Mouse (Mus musculus): ENCODE results near the gene Sesn2. TPM values are rescaled to one million over a fixed set of nuclear protein-coding genes. Genes with fewer than 3 reads are reported as not detected.
"Not testable (repeated sequence)": the region's sequence is repeated elsewhere in the genome, so short reads cannot be mapped to it uniquely, and the experiment has no call there.

The Sesn2 gene
- 3.8 and 4.4 TPM in 2 replicates for polyA plus RNA-seq (2014; fragmentation: Nextera tagmentation; extraction: Ambion mirVana)

GRCm38 (mm10) chr4:132510352-132510798 lies at the start of gene Sesn2:
Gene Sesn2 (minus strand): TSS chr4:132510501.
- H3K4me3 ChIP-seq (ENCODE audit: control insufficient read depth in 1 of 2, insufficient read depth in 1 of 2, low read depth in 1 of 2, low read length in 2 of 2) = peak within 1 kb of the TSS; percentile 92 to 96
- no peaks in the 10 kb centered on the region for H3K27me3 ChIP-seq (ENCODE audit: control insufficient read depth, insufficient read depth, low read length)
- ATAC-seq (ENCODE audit: insufficient number of reproducible peaks, insufficient read depth, low FRiP score, low read depth) = peak; percentile 87
- H3K4me2 ChIP-seq (ENCODE audit: low read length) = peak within 1 kb of the TSS; percentile 87
- peak within 1 kb of the TSS; percentile 84 for H3K9ac ChIP-seq (ENCODE audit: low read length)
- WGBS = under 1% methylated on average over 32 of the region's 32 CpGs
- peaks cover 15 to 24% of the 10 kb centered on the region in 2 experiments for H3K4me1 ChIP-seq (ENCODE audit: control insufficient read depth in 2 of 2, insufficient read depth in 2 of 2, low read length in 2 of 2)
- peak within 1 kb of the TSS; percentile 78 to 84 for H3K27ac ChIP-seq (replicated peaks in 1 of 2; ENCODE audit: control insufficient read depth in 1 of 2, insufficient read depth in 1 of 2, low read depth in 2 of 2, low read length in 2 of 2)
- H3K9me3 ChIP-seq (ENCODE audit: control insufficient read depth, low read length) = no peaks in the 10 kb centered on the region
- no peaks in the 10 kb centered on the region for H3K36me3 ChIP-seq (ENCODE audit: control insufficient read depth, insufficient read depth, low read length)

DNA sequence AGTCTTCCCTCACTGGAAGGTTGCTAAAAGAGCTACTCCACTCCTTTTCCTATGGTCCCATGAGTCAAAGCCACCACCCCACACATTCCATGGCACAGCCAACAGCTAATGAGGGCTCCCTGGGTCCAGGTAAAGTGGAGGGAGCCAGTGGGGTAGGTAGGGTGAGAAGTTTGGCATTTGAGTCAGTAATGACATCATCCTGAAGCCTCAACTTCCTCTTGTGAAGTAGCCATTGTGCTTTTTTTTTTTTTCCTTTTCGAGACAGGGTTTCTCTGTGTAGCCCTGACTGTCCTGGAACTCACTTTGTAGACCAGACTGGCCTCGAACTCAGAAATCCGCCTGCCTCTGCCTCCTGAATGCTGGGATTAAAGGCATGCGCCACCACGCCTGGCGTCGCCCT lies 45.2 kb upstream of the Sesn2 start:
- H3K27ac ChIP-seq (replicated peaks in 1 of 2; ENCODE audit: control insufficient read depth in 1 of 2, insufficient read depth in 1 of 2, low read depth in 2 of 2, low read length in 2 of 2) = 0 out of 4 replicates have a peak overlapping the region, but pooled peaks of 1 of the 2 experiments have one; percentile 31
- not testable (repeated sequence) for H3K9ac ChIP-seq (ENCODE audit: low read length); H3K4me3 ChIP-seq (ENCODE audit: control insufficient read depth in 1 of 2, insufficient read depth in 1 of 2, low read depth in 1 of 2, low read length in 2 of 2); H3K27me3 ChIP-seq (ENCODE audit: control insufficient read depth, insufficient read depth, low read length); H3K4me2 ChIP-seq (ENCODE audit: low read length); H3K9me3 ChIP-seq (ENCODE audit: control insufficient read depth, low read length); ATAC-seq (ENCODE audit: insufficient number of reproducible peaks, insufficient read depth, low FRiP score, low read depth)
- H3K4me1 ChIP-seq (ENCODE audit: control insufficient read depth in 2 of 2, insufficient read depth in 2 of 2, low read length in 2 of 2) = peaks cover 12 to 15% of the 10 kb centered on the region in 2 experiments
- 84% methylated on average over 7 of the region's 7 CpGs for WGBS
- peaks cover 32% of the 10 kb centered on the region for H3K36me3 ChIP-seq (ENCODE audit: control insufficient read depth, insufficient read depth, low read length)

GRCm38 (mm10) chr4:132554653-132555052 lies 44.4 kb upstream of the Sesn2 start:
- Histone ChIP-seq H3K9me3 (ENCODE audit: control insufficient read depth, low read length) (no peaks in the 10 kb centered on the region), H3K9ac (ENCODE audit: low read length) (peak overlapping the region; percentile 18; the same call in 1 of the 2 replicates), H3K4me3 (ENCODE audit: control insufficient read depth in 1 of 2, insufficient read depth in 1 of 2, low read depth in 1 of 2, low read length in 2 of 2) (no peak overlapping the region), H3K36me3 (ENCODE audit: control insufficient read depth, insufficient read depth, low read length) (peaks cover 41% of the 10 kb centered on the region), H3K27me3 (ENCODE audit: control insufficient read depth, insufficient read depth, low read length) (no peaks in the 10 kb centered on the region), H3K27ac (replicated peaks in 1 of 2; ENCODE audit: control insufficient read depth in 1 of 2, insufficient read depth in 1 of 2, low read depth in 2 of 2, low read length in 2 of 2) (peak overlapping the region in 1 of 2 experiments; percentile 31; a peak in 1 of 4 replicates), H3K4me1 (ENCODE audit: control insufficient read depth in 2 of 2, insufficient read depth in 2 of 2, low read length in 2 of 2) (peaks cover 12 to 15% of the 10 kb centered on the region in 2 experiments), H3K4me2 (ENCODE audit: low read length) (no peak overlapping the region)
- no peak for ATAC-seq (ENCODE audit: insufficient number of reproducible peaks, insufficient read depth, low FRiP score, low read depth)
- WGBS = 43% methylated on average over 8 of the region's 8 CpGs

DNA sequence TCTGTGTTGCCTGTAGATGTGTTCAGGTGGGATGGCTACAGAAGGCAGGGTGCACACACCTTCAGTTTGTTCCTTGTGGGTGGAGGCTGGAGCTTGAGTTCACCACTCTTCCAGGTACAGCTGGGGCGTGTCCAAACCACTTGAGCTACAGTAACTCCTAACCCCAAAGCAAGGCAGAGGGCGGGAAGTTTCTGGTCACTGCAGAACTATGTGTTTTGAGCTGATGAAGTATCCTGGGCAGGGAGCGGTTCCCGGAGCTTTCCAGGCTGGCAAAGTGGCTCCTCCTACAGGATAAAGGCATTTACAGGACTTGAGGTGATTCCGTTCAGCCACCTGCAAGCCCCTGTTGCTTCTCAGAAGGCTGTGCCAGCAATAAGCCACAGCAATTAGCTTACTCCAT lies 43.9 kb upstream of the Sesn2 start:
- ATAC-seq (ENCODE audit: insufficient number of reproducible peaks, insufficient read depth, low FRiP score, low read depth) = no peak
- Histone ChIP-seq H3K4me2 (ENCODE audit: low read length) (no peak overlapping the region), H3K27me3 (ENCODE audit: control insufficient read depth, insufficient read depth, low read length) (no peaks in the 10 kb centered on the region), H3K36me3 (ENCODE audit: control insufficient read depth, insufficient read depth, low read length) (peaks cover 45% of the 10 kb centered on the region), H3K9ac (ENCODE audit: low read length) (peak overlapping the region; percentile 18; the same call in 1 of the 2 replicates), H3K4me1 (ENCODE audit: control insufficient read depth in 2 of 2, insufficient read depth in 2 of 2, low read length in 2 of 2) (peaks cover 12 to 15% of the 10 kb centered on the region in 2 experiments), H3K4me3 (ENCODE audit: control insufficient read depth in 1 of 2, insufficient read depth in 1 of 2, low read depth in 1 of 2, low read length in 2 of 2) (no peak overlapping the region), H3K27ac (replicated peaks in 1 of 2; ENCODE audit: control insufficient read depth in 1 of 2, insufficient read depth in 1 of 2, low read depth in 2 of 2, low read length in 2 of 2) (peak overlapping the region in 1 of 2 experiments; percentile 31; a peak in 1 of 4 replicates), H3K9me3 (ENCODE audit: control insufficient read depth, low read length) (no peaks in the 10 kb centered on the region)
- 55% methylated on average over 5 of the region's 5 CpGs for WGBS

DNA sequence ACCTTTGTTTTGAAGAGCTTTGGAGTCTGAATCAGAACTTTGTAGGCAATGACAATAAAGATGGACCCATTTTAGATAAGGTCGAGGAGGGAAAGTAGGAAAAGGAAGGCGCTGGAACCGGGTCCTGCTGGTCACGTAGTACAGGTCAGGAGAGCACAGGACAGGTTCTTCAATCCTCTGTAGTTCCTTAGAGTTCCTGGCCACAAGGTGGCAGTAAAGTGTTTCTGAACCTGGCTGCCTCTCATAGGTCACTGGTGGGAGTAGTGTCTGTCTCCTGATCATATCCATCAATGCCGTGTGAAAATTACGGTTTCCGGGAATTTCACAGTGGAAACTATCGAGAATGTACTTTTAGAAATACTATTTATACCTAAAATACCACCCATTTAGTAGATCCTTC lies 35.5 kb upstream of the Sesn2 start:
- no peaks in the 10 kb centered on the region for H3K4me1 ChIP-seq (ENCODE audit: control insufficient read depth in 2 of 2, insufficient read depth in 2 of 2, low read length in 2 of 2)
- WGBS = 21% methylated on average over 8 of the region's 8 CpGs
- H3K27ac ChIP-seq (replicated peaks in 1 of 2; ENCODE audit: control insufficient read depth in 1 of 2, insufficient read depth in 1 of 2, low read depth in 2 of 2, low read length in 2 of 2) = no peak overlapping the region
- ATAC-seq (ENCODE audit: insufficient number of reproducible peaks, insufficient read depth, low FRiP score, low read depth) = no peak
- peaks cover 96% of the 10 kb centered on the region for H3K36me3 ChIP-seq (ENCODE audit: control insufficient read depth, insufficient read depth, low read length)
- H3K4me2 ChIP-seq (ENCODE audit: low read length) = no peak overlapping the region
- no peak overlapping the region for H3K4me3 ChIP-seq (ENCODE audit: control insufficient read depth in 1 of 2, insufficient read depth in 1 of 2, low read depth in 1 of 2, low read length in 2 of 2)
- H3K9ac ChIP-seq (ENCODE audit: low read length) = no peak overlapping the region
- H3K9me3 ChIP-seq (ENCODE audit: control insufficient read depth, low read length) = no peaks in the 10 kb centered on the region
- H3K27me3 ChIP-seq (ENCODE audit: control insufficient read depth, insufficient read depth, low read length) = no peaks in the 10 kb centered on the region

- Histone ChIP-seq H3K4me2 (ENCODE audit: low read length) (no peak overlapping the region), H3K4me1 (ENCODE audit: control insufficient read depth in 2 of 2, insufficient read depth in 2 of 2, low read length in 2 of 2) (no peaks in the 10 kb centered on the region), H3K9ac (ENCODE audit: low read length) (no peak overlapping the region), H3K9me3 (ENCODE audit: control insufficient read depth, low read length) (no peaks in the 10 kb centered on the region), H3K27me3 (ENCODE audit: control insufficient read depth, insufficient read depth, low read length) (no peaks in the 10 kb centered on the region), H3K27ac (replicated peaks in 1 of 2; ENCODE audit: control insufficient read depth in 1 of 2, insufficient read depth in 1 of 2, low read depth in 2 of 2, low read length in 2 of 2) (no peak overlapping the region), H3K36me3 (ENCODE audit: control insufficient read depth, insufficient read depth, low read length) (peaks cover 93% of the 10 kb centered on the region), H3K4me3 (ENCODE audit: control insufficient read depth in 1 of 2, insufficient read depth in 1 of 2, low read depth in 1 of 2, low read length in 2 of 2) (no peak overlapping the region)
- WGBS = 48% methylated on average over 1 of the region's 1 CpGs
- no peak for ATAC-seq (ENCODE audit: insufficient number of reproducible peaks, insufficient read depth, low FRiP score, low read depth)
These were observed 32.4 kb upstream of the Sesn2 start for GRCm38 (mm10) chr4:132542724-132543123.

DNA sequence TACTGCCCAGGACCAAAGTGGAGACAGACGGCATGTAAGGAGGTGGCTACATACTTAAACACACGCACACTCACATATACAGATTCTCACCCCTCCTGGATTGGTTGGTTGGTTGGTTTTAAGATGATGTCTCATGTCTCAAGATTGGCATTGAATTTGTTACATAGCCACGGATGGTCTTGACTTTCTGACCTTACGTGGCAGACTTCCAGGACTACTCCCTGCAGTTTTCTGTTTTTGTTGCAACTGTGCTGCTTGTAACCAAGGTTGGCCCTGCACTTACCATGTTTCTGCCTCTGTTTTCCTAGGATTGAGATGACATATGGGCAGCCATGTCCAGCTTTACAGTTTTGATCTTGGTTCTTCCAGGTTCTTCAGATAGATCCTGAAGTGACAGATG lies 31.1 kb upstream of the Sesn2 start:
- H3K4me2 ChIP-seq (ENCODE audit: low read length) = no peak overlapping the region
- 82% methylated on average over 4 of the region's 4 CpGs for WGBS
- H3K4me1 ChIP-seq (ENCODE audit: control insufficient read depth in 2 of 2, insufficient read depth in 2 of 2, low read length in 2 of 2) = peaks cover 4 to 9% of the 10 kb centered on the region in 2 experiments; a peak in 3 of 4 replicates
- ATAC-seq (ENCODE audit: insufficient number of reproducible peaks, insufficient read depth, low FRiP score, low read depth) = no peak
- H3K4me3 ChIP-seq (ENCODE audit: control insufficient read depth in 1 of 2, insufficient read depth in 1 of 2, low read depth in 1 of 2, low read length in 2 of 2) = no peak overlapping the region
- no peaks in the 10 kb centered on the region for H3K27me3 ChIP-seq (ENCODE audit: control insufficient read depth, insufficient read depth, low read length)
- no peaks in the 10 kb centered on the region for H3K9me3 ChIP-seq (ENCODE audit: control insufficient read depth, low read length)
- no peak overlapping the region for H3K27ac ChIP-seq (replicated peaks in 1 of 2; ENCODE audit: control insufficient read depth in 1 of 2, insufficient read depth in 1 of 2, low read depth in 2 of 2, low read length in 2 of 2)
- H3K36me3 ChIP-seq (ENCODE audit: control insufficient read depth, insufficient read depth, low read length) = peaks cover 89% of the 10 kb centered on the region
- H3K9ac ChIP-seq (ENCODE audit: low read length) = no peak overlapping the region

GRCm38 (mm10) chr4:132539481-132539880 lies 29.2 kb upstream of the Sesn2 start:
- no peak overlapping the region for H3K4me2 ChIP-seq (ENCODE audit: low read length)
- H3K36me3 ChIP-seq (ENCODE audit: control insufficient read depth, insufficient read depth, low read length) = peaks cover 73% of the 10 kb centered on the region
- H3K27ac ChIP-seq (replicated peaks in 1 of 2; ENCODE audit: control insufficient read depth in 1 of 2, insufficient read depth in 1 of 2, low read depth in 2 of 2, low read length in 2 of 2) = no peak overlapping the region
- H3K4me3 ChIP-seq (ENCODE audit: control insufficient read depth in 1 of 2, insufficient read depth in 1 of 2, low read depth in 1 of 2, low read length in 2 of 2) = no peak overlapping the region
- no peaks in the 10 kb centered on the region for H3K27me3 ChIP-seq (ENCODE audit: control insufficient read depth, insufficient read depth, low read length)
- H3K9me3 ChIP-seq (ENCODE audit: control insufficient read depth, low read length) = no peaks in the 10 kb centered on the region
- WGBS = 90% methylated on average over 5 of the region's 5 CpGs
- no peak for ATAC-seq (ENCODE audit: insufficient number of reproducible peaks, insufficient read depth, low FRiP score, low read depth)
- no peak overlapping the region for H3K9ac ChIP-seq (ENCODE audit: low read length)
- H3K4me1 ChIP-seq (ENCODE audit: control insufficient read depth in 2 of 2, insufficient read depth in 2 of 2, low read length in 2 of 2) = peaks cover 5 to 15% of the 10 kb centered on the region in 2 experiments; a peak in 3 of 4 replicates
